Mouse (Mus musculus): ENCODE data around the gene Prrt3.

Gene Prrt3

GRCm38 (mm10) chr6:113444207-113444965 lies 57.3 kb downstream of the Prrt3 start:
- DNase-seq (ENCODE audit: low read depth, low spot score) = no peak

Data from mesoderm, embryonic 11.5 days (tissue).